Mouse (Mus musculus) gastrocnemius, adult 8-10 months (tissue): ENCODE measurements around the gene Ube2o. TPM values are rescaled to one million over a fixed set of nuclear protein-coding genes. Genes with fewer than 3 reads are reported as not detected.
"Not testable (repeated sequence)": the region's sequence is repeated elsewhere in the genome, so short reads cannot be mapped to it uniquely, and the experiment has no call there.

Source experiments
- DNase-seq, 2 experiments: peaks; one replicate each; pipeline ENCODE4 v3.0.0; 2022; ENCODE audit warnings: low spot score in 2 of 2
- total RNA-seq, 4 experiments: library from RNA; stranded (reverse); gene quantifications; 2 replicates each; pipeline ENCODE4 v1.2.4; 2022

Ube2o gene
- total RNA-seq, 4 experiments from 2014 or later, result 22.4 to 27.6 (median 22.5) TPM

DNA sequence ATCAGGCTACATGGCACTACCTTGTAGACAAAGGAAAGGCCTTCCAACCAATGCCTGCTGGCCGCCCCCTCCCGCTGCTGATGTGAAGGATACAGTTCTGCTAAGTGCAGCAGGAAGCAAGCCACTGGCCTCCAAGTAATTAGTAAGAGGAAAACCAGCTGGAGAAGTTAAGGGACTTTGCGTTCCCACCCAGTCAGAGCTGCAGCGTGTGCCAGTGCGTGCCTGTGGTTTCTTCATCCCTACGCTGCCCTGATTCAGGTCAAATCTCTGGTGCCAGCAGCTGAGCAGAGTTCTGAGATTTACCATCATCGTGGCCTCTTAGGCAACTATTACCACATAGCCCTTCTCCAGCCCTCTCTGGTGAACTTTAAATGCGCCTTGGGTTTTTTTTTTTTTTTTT, 62.8 kb downstream of the Ube2o start:
- DNase-seq, result no peak

DNA sequence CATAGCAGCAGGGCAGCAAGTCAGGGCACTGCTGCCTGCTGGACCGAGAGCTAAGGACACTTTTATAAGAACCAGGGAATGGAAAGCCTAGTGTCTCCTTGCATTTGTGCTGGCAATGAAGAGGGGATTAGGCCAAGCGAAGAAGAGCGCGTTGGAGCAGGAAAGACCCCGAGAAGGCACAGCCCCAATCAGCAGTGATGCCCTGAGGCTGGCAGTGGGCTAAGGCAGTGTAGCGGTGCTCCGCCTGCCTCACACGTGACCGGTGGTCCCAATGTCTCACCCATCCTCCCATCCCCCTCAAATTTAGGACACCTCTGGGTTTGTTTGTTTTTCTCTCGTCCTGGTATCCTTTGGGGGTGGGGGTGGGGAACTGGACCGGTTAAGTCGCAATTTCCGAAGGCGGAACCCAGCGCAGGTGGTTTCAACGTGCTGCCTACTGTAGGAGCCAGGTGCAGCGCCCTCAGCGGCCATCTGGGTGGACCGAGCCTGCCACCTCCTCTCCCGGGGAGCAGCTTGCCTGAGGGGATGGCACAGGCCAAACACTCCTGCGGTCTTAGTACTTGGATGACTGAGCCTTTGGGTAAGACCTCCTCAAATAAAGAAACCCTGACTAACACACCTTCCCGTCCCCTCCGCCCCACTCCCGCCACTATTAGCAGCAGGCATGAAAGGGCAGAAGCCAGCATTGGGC, 65.8 kb downstream of the Ube2o start:
- DNase-seq, result no peak

DNA sequence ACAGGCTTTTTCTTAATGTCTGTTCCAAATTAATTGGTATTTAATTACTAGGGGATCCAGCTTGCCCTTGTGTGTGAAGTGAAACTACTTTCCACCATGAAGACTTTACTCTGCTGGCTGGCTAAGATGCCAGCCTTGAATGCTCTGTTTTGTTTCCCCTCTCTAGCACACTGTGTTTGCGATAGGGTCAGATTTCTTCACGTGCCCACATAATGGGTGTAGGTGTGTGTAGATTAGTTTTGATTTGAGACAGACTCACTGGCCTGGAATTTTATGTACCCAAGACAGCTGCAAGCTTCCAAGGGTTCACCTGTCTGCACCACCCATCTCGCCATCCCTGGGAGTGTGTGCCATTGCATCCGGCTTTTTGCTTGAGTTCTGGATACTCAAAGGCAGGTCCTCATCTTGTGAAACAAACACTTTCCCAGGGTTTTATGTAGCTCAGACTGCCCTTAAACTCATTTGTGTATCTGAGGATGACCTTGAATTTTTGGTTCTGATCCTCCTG, 67.7 kb downstream of the Ube2o start:
- no peak for DNase-seq

DNA sequence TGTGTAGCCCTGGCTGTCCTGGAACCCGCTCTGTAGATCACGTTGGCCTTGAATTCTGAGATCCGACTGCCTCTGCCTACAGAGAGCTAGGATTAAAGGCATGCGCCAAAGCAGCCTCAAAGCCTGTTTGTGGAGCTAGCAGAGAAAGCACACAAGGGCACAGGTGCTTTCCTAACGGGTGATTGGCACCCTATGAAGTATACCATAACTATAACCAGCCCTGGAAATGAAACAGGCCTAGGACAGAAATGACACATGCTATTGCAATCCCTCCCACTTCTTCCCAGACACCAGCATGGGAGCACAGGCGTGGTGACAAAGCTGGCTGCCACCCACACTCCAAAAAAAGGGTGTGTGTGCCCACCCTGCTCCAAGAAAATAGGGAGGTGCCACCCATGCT, 68.3 kb downstream of the Ube2o start:
- no peak for DNase-seq

DNA sequence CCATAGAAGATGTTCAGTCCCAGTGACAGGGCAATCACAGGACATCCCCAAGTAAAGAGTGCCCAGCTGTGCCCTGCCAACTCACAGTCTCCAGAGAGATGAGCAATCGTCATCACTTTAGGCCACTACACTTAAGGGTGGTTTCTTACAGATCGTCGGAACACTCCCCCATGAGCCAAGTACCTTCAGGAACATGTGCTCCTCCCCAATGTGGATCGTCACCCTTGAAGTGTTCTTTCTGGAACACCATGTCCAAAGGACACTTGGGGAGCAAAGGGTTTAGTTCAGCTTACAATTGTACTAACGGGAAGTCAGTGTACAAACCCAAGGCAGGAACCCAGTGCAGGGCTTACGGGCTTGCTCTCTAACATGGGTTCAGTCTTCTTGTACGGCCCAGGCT, 69.1 kb downstream of the Ube2o start:
- DNase-seq, result no peak

DNA sequence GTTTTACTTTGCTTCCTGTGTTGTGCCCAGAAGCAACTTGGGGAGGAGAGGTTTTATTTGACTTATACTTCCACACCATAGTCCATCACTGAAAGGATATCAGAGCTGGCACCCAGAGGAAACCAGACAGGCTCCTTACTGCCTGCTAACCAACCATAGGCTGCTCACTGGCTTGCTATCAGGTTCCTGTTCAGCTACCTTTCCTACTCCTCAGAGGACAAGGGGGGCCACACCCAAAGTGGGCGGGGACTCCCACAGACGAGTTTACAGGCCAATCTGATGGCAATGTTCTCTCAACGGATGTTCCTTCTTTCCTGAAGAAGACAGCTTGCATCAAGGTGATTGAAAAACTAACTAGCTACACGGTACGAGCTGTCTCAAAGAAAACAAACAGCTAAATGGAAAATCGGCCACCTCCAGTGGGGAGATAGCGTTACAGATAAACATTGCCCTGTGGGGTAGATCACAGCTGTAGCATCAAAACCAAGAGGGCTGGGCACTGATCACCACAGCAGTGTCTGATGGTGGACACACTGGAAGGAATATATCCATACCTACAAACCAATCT, 69.9 kb downstream of the Ube2o start:
- no peak for DNase-seq

DNA sequence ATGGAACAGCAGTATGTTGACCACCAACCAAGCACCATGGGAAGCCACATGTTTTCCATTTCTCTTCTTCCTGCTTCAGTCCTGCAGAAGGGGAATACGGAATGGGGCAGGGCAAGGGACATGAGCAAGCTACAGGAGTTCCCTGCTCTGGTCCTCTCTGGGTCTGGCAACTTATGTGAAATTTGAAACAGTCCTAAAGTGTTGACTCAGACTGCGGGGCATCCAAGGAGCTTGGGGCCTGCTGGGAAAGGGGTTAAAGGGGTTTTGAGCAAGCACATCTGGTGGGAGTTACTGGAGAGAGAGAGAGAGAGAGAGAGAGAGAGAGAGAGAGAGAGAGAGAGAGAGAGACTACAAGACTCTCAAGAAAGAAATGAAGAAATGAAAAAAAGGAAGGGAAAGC, 72.6 kb downstream of the Ube2o start:
- no peak for DNase-seq

DNA sequence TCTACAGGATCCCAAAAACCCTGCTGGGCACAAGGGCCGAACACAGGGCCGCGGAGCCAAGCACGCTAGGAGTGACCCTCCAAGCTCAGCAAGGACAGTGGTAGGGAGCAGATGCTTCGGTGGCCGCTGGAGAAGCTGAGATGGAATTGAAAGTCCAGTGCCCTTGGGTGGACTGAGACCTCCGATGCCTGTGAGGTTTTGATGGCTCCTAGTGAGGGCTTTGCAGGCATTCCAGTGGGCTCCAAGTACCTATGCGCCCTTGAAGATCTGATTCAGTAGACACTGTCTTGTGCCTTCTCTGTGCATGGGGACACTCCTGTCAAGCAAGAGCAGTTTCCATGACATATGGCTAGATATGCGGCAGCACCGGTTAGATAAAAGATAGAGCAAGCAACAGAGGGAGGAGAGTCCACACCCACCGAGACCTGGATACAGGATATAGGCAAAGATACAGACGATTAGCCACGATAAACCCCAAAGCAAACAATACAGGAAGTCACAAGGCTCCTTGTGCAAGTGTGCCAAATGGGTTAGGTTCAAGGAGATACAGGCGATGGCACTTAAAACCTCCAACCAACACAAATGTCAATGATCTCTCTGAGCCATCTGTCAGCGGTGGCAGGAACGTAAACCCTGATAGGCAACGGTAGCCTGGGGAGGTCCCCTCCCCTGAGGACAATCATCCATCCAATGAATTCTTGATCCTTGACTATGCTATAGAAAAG, 74.9 kb downstream of the Ube2o start:
- DNase-seq, result no peak

DNA sequence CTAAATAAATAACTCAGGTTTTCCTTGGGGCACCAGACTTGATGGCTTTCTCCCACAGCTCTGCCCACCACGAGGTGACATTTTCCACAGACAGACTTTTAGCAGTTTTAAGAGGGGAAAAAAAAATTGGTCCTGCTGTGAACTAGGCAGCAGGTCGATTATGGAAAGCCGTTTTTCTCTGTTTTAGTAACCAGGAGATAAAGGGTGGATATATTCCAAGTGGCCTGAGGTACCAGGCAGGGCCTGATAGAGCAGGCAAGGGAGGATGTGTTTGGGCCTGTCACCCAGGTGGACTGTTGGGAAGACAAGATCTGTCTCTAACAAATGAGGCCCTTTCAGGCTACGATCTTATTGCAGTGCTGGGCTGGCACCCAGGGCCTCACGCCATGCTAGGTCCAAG, 75.7 kb downstream of the Ube2o start:
- DNase-seq, result no peak

DNA sequence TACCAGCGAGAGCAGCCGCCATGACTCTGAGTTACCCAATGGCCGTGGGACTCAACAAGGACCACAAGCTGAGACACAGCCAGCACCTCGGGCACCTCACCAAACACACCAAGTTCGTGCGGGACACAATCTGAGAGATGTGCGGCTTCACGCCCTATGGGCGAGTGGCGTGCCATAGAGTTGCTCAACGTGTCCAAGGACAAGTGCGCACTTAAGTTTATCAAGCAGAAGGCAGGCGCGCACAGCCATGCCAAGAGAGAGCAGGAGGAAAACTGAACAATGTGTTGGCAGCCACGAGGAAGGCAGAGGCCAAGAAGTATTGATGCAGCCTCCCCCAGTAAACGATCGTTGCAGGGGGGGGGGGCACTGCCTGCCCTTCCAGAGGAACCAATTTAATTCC, 76.7 kb downstream of the Ube2o start:
- no peak for DNase-seq

DNA sequence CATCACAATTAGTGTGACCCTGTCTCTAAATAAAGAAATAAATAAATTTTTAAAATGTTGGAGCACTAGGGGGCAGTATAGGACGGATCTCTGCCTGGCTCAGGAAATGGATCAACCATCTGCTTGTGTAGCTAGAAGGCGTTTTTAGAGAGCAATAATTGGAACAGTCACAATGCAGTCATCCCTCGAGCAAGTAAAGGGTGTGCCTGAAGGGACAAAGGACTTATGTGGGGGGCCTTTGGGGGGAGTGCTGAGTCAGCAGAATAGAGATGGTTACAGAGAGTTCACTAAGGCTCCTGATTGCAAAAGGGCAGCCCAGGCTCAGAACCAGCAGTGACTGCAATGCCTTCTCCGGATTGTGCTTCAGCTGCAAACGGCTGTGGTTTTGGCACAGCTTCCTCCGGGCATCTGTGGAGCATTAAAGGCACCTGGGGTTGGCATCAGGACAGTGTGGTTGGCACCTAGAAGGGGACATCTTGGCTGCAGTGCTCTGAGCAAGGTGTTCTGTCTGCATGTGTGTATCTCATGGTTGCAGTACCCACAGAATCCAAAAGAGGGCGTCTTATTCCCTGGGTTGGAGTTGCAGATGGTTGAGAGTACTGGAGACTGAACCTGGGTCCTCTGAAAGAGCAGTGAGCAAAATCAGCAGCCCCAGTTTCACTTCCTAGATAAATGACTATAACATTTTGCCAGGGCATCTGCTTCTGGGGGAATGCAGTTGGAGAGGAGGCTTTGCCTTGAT, 80.1 kb downstream of the Ube2o start:
- DNase-seq, result no peak

DNA sequence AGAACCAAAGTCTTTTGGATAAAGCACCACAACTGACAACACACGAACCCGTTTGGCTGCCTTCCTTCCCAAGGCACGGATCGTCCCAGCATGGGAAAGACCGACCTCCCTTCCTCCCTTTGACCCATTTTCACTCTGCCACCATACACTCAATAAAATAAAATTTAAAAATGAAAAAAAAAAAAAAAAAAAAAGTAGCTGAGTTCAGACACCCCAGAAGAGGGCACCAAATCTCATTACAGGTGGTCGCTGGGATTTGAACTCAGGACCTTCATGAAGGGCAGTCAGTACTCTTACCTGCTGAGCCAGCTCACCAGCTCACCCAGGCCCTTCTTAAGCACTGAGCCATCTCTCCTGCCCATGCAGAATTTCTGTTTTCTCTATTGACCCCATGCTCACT, 82.2 kb downstream of the Ube2o start:
- no peak for DNase-seq

DNA sequence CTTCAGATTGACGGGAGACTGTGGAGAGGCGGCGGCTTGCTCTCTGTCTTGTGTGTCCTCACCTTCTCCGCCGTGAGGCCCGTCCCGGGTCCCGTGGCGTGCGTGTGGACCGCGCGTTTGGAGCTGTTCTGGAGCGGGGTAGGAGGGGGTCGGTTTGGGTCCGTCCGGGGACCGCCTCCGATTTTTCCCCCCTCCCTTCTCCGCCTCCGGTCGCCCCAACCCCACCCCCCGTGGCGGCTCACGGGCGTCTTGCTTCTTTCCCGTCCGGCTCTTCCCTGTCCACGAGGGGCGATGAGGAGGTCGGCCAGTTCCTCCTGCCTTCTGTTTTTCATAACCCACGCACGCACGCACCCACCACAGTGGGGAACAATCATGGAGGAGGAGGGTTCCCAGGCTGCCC, 82.7 kb downstream of the Ube2o start:
- no peak for DNase-seq

DNA sequence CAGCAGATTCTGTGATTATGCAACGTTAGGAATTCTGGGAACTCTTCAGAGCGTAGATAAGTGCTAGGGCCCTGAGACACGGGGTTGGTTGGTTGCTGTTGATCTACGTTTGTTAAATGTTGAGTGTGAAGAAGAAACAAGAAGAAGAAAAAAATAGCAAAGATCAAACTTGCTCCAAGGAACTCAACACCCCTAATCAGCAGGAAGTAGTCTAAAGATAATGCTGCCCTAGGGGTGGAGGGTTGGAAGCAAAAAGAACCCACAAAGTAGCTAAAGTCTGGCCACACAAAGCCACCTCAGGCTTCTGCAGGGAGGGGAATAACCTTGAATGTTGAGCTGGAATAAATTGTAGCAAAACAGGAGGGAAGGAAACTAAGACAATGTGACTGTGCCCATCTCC, 83.9 kb downstream of the Ube2o start:
- no peak for DNase-seq

DNA sequence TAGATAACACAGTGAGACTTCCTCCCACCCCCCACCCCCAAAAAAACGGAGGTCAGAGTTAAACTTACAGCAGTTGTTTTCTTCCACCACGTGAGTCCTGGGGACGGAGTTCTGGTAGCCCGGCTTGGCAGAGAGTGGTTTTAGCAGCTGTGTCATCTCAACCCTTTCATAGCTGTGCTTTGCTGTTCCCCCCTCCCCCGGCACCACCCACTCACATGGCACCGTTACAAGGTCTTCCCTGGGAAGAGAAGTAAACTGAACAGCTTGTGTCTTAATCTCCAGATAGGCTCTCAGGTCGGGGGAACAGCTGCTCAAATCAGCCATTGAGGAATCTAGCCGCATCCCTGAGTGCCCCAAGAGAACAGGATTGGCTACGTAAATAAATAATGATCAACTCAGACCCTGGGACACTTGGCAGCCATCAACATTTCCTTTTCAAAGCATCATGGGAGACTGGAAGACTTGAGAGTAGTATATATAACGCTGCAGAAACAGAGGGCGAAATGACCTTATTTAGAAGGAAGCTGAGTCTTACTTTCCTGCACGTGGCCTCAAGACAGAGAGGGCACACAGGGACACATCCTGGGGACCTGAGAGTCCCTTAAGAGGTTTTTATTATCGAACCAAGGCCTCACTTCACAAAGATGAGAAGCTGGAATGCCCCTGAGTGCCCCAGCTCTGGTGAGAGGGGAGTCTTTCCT, 86.6 kb downstream of the Ube2o start:
- DNase-seq, result no peak

DNA sequence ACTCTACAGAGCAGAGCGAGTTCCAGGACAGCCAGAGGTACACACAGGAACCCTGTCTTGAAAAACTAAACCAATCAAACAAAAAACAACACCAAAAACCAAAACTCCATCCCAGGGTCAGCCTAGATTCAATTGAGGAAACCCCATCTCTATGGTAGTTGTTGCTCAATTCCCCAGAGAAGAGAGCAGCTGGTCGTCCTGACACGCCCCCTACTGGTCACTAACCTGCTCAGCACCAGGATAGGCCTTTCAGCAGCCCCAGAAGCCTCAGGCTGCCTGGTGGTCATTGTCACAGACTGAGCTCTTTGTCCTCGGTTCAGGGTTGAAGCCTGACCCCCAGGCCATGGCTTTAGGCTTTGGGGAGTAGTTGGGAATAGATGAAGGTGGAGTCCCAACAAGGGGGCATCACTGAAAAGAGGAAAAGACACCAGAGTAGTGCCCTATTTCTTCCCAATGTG, 87.4 kb downstream of the Ube2o start, which contains the start of gene Prpsap1:
Gene Prpsap1 (minus strand): TSS at position 408 of the 458 bp plus-strand sequence.
- peak in 1 of 2 experiments; percentile 33 for DNase-seq

DNA sequence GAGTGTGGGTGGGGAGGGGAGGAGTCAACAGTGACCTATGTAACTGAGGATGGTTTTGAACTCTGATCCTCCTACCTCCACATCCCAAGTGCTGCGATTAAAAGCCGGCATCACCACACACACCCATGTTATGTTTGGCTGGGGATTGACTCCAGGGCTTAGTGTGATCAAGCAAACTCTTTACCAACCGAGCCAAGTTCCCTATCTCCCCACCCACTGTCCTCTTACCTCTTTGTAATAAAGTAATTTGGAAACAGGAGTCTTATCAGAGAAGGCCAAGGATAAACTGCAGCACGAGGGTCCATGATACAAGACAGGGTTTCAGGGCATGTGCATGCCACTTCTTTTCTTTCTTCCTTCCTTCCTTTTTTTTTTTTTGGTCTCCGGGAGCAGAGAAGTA, 88.1 kb downstream of the Ube2o start:
- no peak for DNase-seq

DNA sequence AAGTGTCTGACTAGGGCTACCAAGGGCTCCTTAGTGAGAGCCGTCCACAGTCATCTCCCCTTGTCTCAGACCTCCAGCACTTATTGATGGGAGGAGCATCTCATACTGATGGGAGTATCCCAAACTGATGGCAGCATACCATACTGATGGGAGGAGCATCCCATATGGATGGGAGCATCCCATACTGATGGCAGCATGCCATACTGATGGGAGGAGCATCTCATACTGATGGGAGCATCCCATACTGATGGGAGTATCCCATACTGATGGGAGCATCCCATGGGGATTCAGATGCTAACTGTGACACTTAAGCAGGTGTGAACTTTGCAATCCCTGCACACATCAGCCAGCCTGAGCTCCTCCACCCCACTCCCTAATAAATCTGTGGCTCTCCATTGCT, 88.7 kb downstream of the Ube2o start:
- DNase-seq, result not testable (repeated sequence)

DNA sequence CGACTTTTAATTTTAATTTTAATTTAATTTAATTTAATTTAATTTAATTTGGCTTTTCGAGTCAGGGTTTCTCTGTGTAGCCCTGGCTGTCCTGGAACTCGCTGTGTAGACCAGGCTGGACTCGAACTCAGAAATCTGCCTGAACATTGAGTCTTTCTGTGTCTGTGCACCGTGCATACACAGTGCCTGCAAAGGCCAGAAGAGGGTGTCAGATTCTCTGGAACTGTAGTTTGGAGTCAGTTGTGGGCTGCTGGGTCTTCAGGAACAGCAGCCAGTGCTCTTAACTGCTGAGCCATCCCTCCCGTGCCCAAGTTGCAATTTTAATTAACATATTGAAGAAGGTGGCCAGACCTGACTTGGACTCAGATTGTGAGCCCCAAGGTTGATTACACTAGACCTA, 89.9 kb downstream of the Ube2o start:
- no peak for DNase-seq

DNA sequence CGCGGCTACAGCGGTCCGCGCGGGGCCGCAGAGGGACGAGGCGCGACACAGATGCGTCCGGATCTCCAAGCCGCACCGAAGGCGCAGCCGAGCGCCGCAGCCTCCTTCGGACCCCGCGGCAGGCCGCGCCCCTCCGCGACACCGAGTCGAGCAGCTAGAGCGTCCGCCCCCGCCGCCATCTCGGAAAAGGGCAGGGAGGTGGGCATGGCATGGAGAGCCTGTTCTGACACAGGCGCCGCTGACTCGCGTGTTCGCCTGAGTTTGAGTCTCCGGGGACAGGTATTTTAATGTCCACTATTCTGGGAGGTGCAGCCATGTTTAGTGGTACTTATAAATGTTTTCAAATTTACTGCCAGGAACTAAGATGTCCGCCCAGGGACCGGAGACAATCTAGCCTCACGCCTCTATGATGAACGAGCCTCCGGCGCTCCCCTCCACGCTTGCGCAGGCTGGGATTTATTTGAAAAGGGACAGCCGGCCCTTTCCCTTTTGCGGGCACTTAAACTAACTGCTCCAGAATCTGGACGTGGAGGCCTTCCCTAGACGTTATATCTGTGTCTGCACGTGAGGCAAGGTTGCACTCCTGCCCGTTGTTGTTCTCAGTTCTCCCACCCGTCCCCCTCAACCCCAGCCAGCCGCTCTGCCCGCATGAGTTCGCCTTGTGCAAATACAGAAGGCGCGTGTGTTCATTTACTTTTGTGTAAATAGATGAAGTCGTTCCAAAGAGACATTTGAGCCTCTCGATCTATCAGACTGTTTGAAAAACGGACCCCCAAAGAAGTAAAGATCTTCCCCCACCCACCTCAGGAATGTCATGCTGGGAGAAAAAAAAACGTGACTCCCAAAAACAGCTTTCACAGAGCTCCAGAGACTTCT, 90.8 kb downstream of the Ube2o start:
- DNase-seq, result peak; percentile 74 to 83
